Mouse (Mus musculus) ovary, adult 18-20 months (tissue): ENCODE measurements around the gene Coro2a.
A peak's percentile ranks its signal among the peaks of the same experiment; 100 is the strongest.

Source experiments
- DNase-seq: peaks from one replicate; pipeline ENCODE4 v3.0.0; 2022; ENCODE audit warnings: low spot score, mixed read lengths

Coro2a gene

DNA sequence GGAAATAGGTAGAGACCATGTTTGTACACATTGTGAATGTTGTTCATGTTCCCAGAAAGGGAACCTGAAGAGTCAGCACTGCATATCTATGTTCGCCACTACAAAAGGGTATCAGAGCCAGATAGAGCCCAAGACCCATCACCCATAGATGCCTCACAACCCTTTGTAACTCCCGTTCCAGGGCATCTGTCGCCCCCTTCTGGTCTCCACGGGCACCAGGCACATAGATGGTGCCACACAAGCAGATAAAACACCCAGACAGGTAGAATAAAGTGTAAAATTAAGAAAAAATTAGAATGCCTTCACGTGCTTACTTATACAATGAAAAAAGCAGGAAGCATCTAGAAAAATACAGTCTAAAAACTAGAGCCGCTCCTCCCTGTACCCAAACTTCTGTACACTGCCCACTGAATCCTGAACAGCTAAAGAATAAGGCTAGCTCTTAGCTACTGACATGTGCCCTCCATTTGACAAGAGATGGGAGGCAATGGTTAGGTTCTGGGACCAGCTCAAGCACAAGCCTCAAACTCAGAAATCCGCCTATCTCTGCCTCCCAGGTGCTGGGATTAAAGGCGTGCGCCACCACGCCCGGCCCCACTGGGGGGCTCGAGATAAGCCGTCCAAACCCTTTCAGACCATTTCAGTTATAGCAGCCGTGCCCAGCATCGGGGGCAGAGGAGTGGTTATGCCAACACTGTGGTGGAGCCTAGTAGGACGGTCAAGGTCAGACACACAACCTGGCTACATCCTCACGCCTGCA lies 75.0 kb downstream of the Coro2a start:
- DNase-seq: no peak

- DNase-seq: no peak
These were observed 75.8 kb downstream of the Coro2a start for GRCm38 (mm10) chr4:46526226-46526625.

GRCm38 (mm10) chr4:46523324-46523723 lies 78.7 kb downstream of the Coro2a start:
- no peak for DNase-seq

DNA sequence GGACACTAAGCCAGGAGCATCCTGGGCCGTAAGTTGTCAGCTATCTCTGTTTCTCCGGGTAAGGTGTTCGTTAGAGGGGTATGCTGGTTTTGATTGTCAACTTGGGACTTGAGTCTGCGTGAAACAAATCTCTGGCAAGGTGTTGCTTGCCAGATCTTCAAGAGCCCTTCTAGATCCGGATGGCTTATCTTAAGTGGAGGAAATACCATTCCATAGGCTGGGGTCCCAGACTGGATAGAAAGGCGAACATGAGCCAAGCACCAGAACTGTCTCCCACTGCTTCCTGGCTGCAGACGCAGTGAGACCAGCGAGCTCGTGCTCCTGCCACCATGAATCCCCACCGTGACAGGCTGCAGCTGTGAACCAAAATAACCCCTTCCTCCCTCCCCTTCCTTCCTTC lies 80.5 kb downstream of the Coro2a start:
- DNase-seq: no peak

DNA sequence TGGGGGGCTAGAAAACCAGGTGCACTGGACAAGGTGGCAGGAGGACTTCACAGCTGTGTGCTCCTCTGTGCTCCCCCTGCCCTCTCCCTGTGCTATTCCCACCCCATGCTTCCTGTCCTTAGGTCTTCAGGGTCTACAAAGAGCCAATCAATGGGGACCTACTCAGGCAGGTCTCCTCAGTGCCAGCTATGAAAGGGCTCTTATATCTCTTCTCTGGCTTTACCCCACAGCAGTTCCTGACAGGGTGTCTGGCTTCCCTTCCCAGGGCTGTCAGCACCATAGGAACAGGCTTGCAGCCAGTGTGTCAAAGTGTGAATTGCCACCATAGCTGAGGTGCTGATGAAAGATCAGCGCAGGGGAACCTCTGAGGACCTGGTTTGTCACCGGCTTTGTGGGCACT lies 81.5 kb downstream of the Coro2a start:
- no peak for DNase-seq

DNA sequence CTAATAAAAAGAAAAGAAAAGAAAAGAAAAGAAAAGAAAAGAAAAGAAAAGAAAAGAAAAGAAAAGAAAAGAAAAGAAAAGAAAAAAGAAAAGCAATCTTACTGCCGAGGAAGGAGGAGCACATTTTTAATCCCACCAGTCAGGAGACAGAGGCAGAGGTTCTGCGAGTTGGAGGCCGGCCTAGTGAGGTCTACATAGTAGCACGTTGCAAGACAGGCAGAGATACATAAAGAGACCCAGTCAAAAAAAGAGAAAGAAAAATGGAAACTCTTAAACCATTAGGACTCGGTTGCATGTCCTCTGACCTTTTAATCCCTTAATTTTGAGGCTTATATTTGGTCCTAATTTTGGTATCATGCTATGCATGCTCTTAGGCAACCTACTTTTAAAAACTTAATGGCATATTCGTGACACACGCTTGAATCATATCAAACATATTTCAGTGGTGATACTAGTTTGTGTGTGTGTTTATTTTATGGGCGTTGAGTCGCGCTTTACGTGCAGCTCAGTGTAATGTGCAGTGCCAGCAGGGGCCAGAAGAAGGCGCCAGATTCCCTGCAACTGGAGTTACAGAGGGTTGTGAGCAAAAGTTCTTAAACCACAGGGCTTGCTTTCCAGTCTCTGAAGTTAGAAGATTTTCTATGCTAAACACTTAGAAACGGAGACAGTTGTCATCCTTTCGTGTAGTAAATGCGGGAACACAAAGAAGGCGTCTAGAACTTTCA lies 94.1 kb downstream of the Coro2a start:
- no peak for DNase-seq

DNA sequence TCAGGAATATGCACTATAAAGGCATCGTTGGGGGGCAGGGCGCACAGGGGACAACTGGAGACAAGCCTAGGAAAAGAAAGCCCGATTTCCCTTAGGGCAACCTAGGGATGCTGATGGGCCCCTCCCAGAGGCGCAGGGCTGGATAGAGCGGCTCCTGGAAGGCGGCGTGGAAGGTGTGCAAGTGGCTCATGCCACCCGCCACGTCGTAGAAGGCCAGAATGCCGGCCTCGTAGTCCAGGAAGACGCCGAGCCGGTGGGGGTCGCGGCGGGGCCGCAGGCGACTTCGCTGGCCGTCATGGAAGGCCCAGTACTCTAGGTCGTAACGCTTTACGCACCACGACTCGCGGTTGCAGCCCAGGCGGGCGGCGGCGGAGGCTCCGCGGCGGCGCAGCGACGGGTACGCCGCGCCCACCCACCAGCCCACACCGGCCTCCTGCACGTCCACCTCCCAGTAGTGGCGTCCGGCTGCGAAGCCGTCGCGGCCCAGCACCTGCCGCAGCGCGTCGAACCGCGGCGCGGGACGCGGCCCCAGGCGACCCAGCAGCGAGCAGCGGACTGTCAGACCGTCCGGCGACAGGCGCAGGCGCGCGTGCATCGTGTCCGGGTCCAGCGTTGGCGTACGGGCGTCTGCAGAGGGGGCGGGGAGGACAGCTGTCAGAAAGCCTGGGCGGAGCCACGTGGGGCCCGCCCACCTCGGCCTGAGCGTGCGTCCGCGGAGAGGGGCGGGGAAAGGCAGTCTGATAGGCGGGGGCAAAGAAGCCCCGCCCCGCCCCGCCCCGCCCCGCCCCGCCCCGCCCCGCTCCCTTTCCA lies 95.0 kb downstream of the Coro2a start:
- peak; percentile 93 for DNase-seq

- no peak for DNase-seq
These were observed 96.5 kb downstream of the Coro2a start for GRCm38 (mm10) chr4:46505361-46506057.

DNA sequence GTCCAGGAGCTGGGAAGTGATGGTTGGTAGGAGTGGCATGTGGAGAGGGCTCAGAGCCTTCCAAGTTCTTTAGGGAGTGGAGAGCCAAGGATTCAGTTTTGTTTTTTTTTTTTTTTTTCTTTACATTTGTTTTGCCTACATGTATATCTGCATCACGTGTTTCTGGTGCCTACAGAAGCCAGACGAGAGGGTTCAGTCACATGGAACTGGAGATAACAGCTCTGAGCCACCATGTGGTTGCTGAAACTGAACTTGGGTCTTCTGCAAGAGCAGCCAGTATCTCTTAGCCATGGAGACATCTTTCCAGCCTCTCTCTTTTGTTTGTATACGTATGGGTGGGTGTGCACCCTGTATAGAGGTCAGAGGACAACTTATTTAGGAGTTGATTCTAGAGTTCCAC lies 98.1 kb downstream of the Coro2a start:
- DNase-seq: no peak

GRCm38 (mm10) chr4:46502606-46503502 lies 99.1 kb downstream of the Coro2a start:
- DNase-seq: no peak

DNA sequence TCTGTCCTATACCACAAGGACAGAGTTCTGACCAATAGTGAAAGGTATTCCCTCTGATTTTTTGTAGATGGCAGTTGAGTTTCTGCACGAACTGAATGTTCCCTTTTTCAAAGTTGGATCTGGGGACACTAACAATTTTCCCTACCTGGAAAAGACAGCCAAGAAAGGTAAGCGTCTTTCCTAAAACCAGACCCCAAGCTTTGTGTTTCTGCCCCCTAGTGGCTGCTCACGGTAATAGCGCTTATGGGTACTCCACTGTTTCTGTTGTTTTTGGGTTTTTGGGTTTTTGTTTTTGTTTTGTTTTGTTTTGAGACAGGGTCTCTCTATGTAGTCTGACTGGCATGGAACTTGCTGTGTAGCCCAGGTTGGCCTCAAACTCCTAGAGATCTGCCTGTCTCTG lies 103.0 kb downstream of the Coro2a start:
- DNase-seq: no peak

DNA sequence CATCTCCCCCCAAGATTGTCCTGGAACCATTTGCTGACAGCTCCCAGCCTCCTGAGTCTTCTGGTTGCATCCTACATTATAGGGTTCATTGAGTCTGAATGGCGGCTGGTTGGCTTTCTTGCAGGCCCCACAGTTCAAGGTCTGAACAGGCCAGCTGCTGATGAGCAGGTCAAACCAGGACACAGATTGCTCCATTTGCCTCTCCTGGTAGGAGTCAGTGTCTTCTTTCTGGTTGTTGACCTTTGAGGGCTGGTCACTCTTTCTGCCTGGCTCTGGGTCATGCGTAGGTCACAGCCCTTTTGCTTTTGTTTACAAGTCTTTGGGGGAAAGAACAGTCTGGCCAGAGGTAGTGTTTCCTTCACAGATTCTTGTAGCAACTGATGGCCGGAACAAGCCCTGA lies 103.5 kb downstream of the Coro2a start:
- no peak for DNase-seq

- no peak for DNase-seq
These were observed 104.6 kb downstream of the Coro2a start for GRCm38 (mm10) chr4:46497286-46497892.

- no peak for DNase-seq
These were observed 106.5 kb downstream of the Coro2a start for GRCm38 (mm10) chr4:46495543-46495942.

DNA sequence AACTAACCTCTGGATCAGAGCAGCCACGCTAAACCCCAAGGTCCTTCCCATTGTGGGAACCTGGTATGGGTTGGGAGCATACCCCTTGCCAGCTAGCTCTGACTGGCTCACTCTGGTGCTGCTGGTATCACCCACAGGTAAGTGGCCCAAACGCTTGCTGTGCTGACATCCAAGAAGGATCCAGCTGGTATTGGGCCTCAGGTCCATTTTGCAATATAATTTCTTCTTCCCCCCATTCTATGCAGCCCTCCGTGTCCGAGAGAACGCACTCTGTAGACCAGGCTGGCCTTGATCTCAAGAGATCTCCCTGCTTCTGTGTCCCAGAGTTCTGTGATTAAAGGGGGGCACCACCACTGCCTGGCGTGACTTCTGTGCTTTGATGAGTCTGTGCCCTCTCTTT lies 108.9 kb downstream of the Coro2a start:
- DNase-seq: no peak

GRCm38 (mm10) chr4:46489028-46489925 lies 112.7 kb downstream of the Coro2a start, which contains the start of gene Nans:
Gene Nans, plus strand, starts transcription at chr4:46489248.
- peak; percentile 94 for DNase-seq

DNA sequence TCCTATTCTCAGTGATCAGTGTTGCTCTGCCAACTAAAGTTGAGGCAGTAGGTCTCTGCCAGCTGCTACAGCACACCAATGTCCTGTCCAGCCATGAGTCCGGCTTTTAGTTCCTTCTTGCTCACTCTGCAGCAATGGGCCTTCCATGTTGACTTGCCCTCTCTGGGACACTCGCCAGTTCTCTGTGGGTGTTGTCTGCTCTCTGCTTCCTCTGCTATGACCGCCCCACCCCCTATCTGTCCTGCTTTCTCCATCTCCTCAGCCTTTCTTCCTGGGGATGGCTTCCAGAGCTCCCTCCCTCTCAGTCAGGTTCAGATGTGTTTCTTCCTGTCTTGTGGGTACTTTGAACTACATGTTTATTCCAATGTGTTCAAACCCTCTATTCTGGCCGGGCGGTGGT lies 114.7 kb downstream of the Coro2a start:
- DNase-seq: no peak
